Mouse (Mus musculus): Measurements from ENCODE around the gene Fbxo45. TPM values are rescaled to one million over a fixed set of nuclear protein-coding genes. Genes with fewer than 3 reads are reported as not detected.
"Not testable (repeated sequence)": the region's sequence is repeated elsewhere in the genome, so short reads cannot be mapped to it uniquely, and the experiment has no call there.

Gene Fbxo45
- polyA plus RNA-seq, 1 experiment = 27.0 TPM

GRCm38 (mm10) chr16:32243901-32244300, 3.1 kb downstream of the Fbxo45 start:
- no peak for DNase-seq (ENCODE audit: low read depth)
- TF ChIP-seq CTCF (IDR thresholded peaks at IDR 0.05; ENCODE audit: borderline replicate concordance, extremely low read depth, insufficient read depth, insufficient read length) (no peak), POLR2A (IDR thresholded peaks at IDR 0.05; ENCODE audit: borderline replicate concordance, extremely low read depth, insufficient read depth, insufficient read length, poor library complexity, severe bottlenecking) (no peak)

GRCm38 (mm10) chr16:32239428-32240312, 7.3 kb downstream of the Fbxo45 start:
- no peak for TF ChIP-seq CTCF (IDR thresholded peaks at IDR 0.05; ENCODE audit: borderline replicate concordance, extremely low read depth, insufficient read depth, insufficient read length)
- TF ChIP-seq POLR2A (IDR thresholded peaks at IDR 0.05; ENCODE audit: borderline replicate concordance, extremely low read depth, insufficient read depth, insufficient read length, poor library complexity, severe bottlenecking) = no peak
- no peak for DNase-seq (ENCODE audit: low read depth)

DNA sequence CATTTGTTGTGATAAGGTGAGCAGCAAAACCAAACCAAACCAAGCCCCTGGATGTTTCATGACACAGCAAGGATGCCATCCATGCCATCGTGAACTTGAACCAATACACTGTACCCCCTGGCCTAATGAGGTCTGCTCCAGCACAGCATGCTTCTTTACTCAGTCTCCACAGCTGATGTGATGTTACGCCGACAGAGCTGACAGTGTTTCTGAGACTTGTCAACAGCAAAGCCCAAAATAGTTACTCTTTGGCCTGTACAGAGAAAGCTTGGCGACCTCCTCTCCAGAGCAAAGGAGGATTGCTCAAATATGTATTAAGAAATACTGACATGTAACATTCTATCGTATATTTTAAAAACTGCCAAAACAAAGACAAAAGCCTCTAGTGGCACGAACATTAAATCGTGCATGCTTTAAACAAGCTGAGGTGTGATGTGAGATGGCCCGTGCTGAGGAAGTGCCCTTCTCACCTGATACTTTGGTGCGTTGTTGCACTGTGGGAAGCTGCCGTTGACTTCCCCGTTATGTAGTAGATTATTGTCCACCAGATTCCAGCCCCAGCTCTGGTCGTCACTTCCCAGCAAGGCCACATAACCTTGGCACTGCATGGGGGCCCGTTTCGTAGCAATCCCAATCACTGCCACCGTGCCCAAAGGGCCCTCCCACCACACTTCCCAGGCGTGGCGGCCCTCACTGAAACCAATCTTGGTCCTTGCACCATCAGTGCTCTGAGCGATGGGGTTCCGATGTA, 8.9 kb downstream of the Fbxo45 start:
- DNase-seq (ENCODE audit: low read depth) = no peak
- TF ChIP-seq POLR2A (IDR thresholded peaks at IDR 0.05; ENCODE audit: borderline replicate concordance, extremely low read depth, insufficient read depth, insufficient read length, poor library complexity, severe bottlenecking) = no peak
- TF ChIP-seq CTCF (IDR thresholded peaks at IDR 0.05; ENCODE audit: borderline replicate concordance, extremely low read depth, insufficient read depth, insufficient read length) = no peak

GRCm38 (mm10) chr16:32232050-32232449, 14.9 kb downstream of the Fbxo45 start:
- not testable (repeated sequence) for DNase-seq (ENCODE audit: low read depth)

- DNase-seq (ENCODE audit: low read depth) = no peak
- TF ChIP-seq POLR2A (IDR thresholded peaks at IDR 0.05; ENCODE audit: borderline replicate concordance, extremely low read depth, insufficient read depth, insufficient read length, poor library complexity, severe bottlenecking) (no peak), CTCF (IDR thresholded peaks at IDR 0.05; ENCODE audit: borderline replicate concordance, extremely low read depth, insufficient read depth, insufficient read length) (no peak)
Measured at GRCm38 (mm10) chr16:32222399-32222798, 24.6 kb downstream of the Fbxo45 start.

DNA sequence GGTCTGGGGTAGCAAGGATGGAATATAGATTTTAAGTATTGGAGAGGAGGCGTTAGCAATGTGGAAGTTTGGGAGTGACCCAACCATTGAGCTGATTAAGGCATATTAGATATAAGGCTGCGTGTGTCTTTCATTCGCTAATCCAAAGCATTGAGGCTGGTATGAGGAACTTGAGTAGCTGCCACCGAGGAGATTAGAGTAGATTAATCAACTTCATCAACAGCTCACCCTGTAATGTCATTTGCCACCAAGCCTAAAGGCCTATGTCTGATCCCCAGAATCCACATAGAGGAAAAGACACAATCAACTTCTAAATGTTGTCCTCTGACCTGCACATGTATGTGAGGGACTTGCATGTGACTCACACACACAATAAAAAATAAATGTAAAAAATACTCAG, 25.2 kb downstream of the Fbxo45 start:
- DNase-seq (ENCODE audit: low read depth) = no peak
- TF ChIP-seq POLR2A (IDR thresholded peaks at IDR 0.05; ENCODE audit: borderline replicate concordance, extremely low read depth, insufficient read depth, insufficient read length, poor library complexity, severe bottlenecking) = no peak
- TF ChIP-seq CTCF (IDR thresholded peaks at IDR 0.05; ENCODE audit: borderline replicate concordance, extremely low read depth, insufficient read depth, insufficient read length) = no peak

DNA sequence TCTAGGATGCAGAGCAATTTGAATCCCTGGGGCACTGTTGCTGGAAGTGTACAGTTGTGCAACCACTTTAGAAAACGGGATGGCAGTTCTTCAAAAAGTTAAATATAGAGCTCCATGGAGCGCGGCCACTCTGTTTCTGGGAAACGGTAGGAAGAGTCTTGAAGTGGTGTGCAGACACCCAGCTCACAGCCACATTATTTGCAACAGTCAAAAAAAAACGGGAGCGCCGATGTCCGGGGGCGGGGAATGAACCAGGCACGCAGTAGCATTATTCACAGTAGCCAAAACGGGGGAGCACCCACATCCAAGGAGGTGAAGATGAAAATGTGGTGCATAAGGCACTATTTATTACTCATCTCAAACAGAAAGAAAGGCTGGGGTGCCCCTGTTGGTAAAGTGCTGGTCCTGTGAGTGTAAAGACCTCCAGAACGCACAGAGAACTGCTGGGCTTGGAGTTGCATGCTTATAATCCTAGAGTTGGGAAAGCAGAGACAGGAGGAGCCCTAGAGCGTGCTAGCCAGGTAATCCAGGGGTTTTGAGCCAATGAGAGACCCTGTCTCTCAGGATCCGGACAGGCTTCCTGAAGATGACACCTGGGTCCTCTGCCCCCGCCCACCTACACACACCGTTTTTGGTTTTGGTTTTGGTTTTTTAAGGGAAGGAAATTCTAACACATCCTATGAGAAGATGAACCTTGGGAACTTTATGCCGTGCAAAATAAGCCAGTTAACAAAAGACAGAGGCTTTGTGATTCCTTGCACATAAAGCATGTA, 32.0 kb downstream of the Fbxo45 start:
- no peak for DNase-seq (ENCODE audit: low read depth)
- TF ChIP-seq CTCF (IDR thresholded peaks at IDR 0.05; ENCODE audit: borderline replicate concordance, extremely low read depth, insufficient read depth, insufficient read length) (no peak), POLR2A (IDR thresholded peaks at IDR 0.05; ENCODE audit: borderline replicate concordance, extremely low read depth, insufficient read depth, insufficient read length, poor library complexity, severe bottlenecking) (no peak)

DNA sequence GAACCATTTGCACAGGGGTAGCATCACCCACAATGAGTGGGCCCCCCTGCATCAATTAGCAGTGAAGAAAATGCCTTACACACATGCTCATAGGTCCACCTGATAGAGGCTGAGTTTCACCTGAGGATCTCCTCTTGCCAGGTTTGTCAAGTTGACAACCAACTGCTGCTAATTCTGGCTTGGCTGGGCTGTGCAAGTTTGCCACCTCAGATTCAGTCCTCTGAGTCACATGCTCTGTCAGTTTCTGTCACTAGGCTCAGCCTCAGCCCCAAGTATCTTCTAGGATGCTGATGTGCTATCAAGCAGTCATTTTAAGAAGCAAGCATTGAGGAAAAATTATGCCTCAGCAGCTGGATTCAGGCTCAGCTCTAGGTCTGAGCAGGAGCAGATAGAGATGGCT, 32.8 kb downstream of the Fbxo45 start:
- TF ChIP-seq CTCF (IDR thresholded peaks at IDR 0.05; ENCODE audit: borderline replicate concordance, extremely low read depth, insufficient read depth, insufficient read length) (no peak), POLR2A (IDR thresholded peaks at IDR 0.05; ENCODE audit: borderline replicate concordance, extremely low read depth, insufficient read depth, insufficient read length, poor library complexity, severe bottlenecking) (no peak)
- no peak for DNase-seq (ENCODE audit: low read depth)

DNA sequence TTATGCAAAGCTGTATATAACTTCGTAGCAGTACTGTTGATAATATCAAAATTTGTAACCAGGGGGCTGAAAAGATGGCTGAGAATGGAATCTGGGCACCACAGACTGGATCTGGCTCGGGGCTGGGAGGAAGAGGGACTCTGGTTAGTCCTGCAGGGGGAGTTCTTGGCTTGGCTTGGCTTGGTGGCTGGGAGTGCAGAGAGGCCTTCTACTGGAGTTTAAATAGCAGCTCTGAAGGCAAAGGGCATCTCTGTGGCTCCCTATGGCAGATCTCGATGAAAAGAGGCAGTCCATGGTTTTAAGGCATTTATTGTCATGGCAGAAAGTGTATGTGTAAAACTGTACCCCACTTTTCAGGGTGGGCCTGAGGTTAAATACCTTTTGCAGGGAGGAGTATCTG, 42.1 kb downstream of the Fbxo45 start:
- TF ChIP-seq CTCF (IDR thresholded peaks at IDR 0.05; ENCODE audit: borderline replicate concordance, extremely low read depth, insufficient read depth, insufficient read length) = no peak
- TF ChIP-seq POLR2A (IDR thresholded peaks at IDR 0.05; ENCODE audit: borderline replicate concordance, extremely low read depth, insufficient read depth, insufficient read length, poor library complexity, severe bottlenecking) = no peak
- no peak for DNase-seq (ENCODE audit: low read depth)

GRCm38 (mm10) chr16:32202681-32203080, 44.3 kb downstream of the Fbxo45 start:
- no peak for TF ChIP-seq POLR2A (IDR thresholded peaks at IDR 0.05; ENCODE audit: borderline replicate concordance, extremely low read depth, insufficient read depth, insufficient read length, poor library complexity, severe bottlenecking)
- TF ChIP-seq CTCF (IDR thresholded peaks at IDR 0.05; ENCODE audit: borderline replicate concordance, extremely low read depth, insufficient read depth, insufficient read length) = peak; percentile 25; the same call in 1 of the 2 replicates
- DNase-seq (ENCODE audit: low read depth) = peak; percentile 6

DNA sequence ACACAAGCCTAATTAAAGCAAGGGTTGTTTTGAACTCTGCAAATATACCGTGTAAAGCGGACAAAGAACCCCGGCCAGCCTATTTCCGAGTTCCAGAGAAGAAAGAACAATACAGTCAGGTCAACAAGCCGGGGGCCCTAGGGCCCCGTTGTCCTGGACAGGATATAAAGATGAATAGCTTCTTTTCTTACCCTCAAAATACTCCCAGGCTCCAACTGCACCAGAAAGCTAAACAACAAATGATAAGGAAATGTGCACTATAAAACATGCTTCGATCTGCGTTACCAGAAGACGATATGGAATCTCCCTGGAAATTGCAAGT, 46.0 kb downstream of the Fbxo45 start:
- DNase-seq (ENCODE audit: low read depth) = no peak
- no peak for TF ChIP-seq POLR2A (IDR thresholded peaks at IDR 0.05; ENCODE audit: borderline replicate concordance, extremely low read depth, insufficient read depth, insufficient read length, poor library complexity, severe bottlenecking)
- no peak for TF ChIP-seq CTCF (IDR thresholded peaks at IDR 0.05; ENCODE audit: borderline replicate concordance, extremely low read depth, insufficient read depth, insufficient read length)

All from brain, embryonic 14.5 days (tissue).